Mouse (Mus musculus) heart, adult 2 months (tissue): ENCODE data around the gene Akr7a5. TPM values are rescaled to one million over a fixed set of nuclear protein-coding genes. Genes with fewer than 3 reads are reported as not detected.

Experiments
- DNase-seq, 2 experiments: peaks; one replicate each; pipeline ENCODE4 v3.0.0; 2021
- H3K27ac ChIP-seq: fragments of 200-600 bp; 2 replicates; pipeline ENCODE4 v1.8.1; 2022
- H3K27me3 ChIP-seq: fragments of 200-500 bp; 2 replicates; pipeline ENCODE4 v1.6.1; 2012; ENCODE audit warnings: mild to moderate bottlenecking, low read length, inconsistent platforms, mixed read lengths; ENCODE audit not compliant: control insufficient read depth, insufficient read depth
- H3K36me3 ChIP-seq: fragments of 200-500 bp; 2 replicates; pipeline ENCODE4 v1.6.1; 2012; ENCODE audit warnings: low read length, inconsistent platforms; ENCODE audit not compliant: control insufficient read depth, insufficient read depth
- H3K4me1 ChIP-seq: fragments of 200-500 bp; 2 replicates; pipeline ENCODE4 v1.6.1; 2011; ENCODE audit warnings: low read length; ENCODE audit not compliant: control insufficient read depth, insufficient read depth
- H3K4me3 ChIP-seq: fragments of 200-600 bp; 2 replicates; pipeline ENCODE4 v1.8.1; 2022
- H3K79me2 ChIP-seq: fragments of 200-500 bp; replicated peaks from 2 replicates; pipeline ENCODE4 v1.6.1; 2012; ENCODE audit warnings: mild to moderate bottlenecking, inconsistent platforms, low read length, moderate library complexity, mixed read lengths; ENCODE audit not compliant: control insufficient read depth, insufficient read depth
- H3K9ac ChIP-seq: fragments of 200-500 bp; 2 replicates; pipeline ENCODE4 v1.6.1; 2012; ENCODE audit warnings: low read depth, mild to moderate bottlenecking, control low read depth, inconsistent platforms, low read length, mixed read lengths
- CTCF ChIP-seq: fragments of 200-600 bp; IDR thresholded peaks from 2 replicates; pipeline ENCODE4 v1.8.1; 2022; ENCODE audit warnings: antibody characterized with exemption, mild to moderate bottlenecking, moderate library complexity
- EP300 ChIP-seq: fragments of 200-500 bp; IDR thresholded peaks from 2 replicates; pipeline ENCODE4 v1.6.1; 2011; ENCODE audit warnings: low read depth, low read length, control low read depth; ENCODE audit not compliant: insufficient read depth
- POLR2A ChIP-seq: fragments of 200-500 bp; IDR thresholded peaks from 2 replicates; pipeline ENCODE4 v1.6.1; 2011; ENCODE audit warnings: mild to moderate bottlenecking, low read depth, low read length, control low read depth; ENCODE audit not compliant: insufficient read depth
- WGBS: fragments of 180-500 bp; shearing (Covaris S2); methylation state at CpG from one replicate; pipeline ENCODE4 v1.1.7; 2018; 5-methylcytosine and 5-hydroxymethylcytosine counted together
- intact Hi-C: fragments of 180-260 bp; cut with DNase I; formaldehyde crosslinking; loops from one replicate; pipeline ENCODE4 v1.15.1; 2025
- polyA plus RNA-seq: library from polyadenylated mRNA; depleted of rRNA; stranded (reverse); fragments of >200 nt; gene quantifications from 2 replicates; pipeline ENCODE4 v1.2.3, GENCODE M21; 2012
- total RNA-seq, 2 experiments: library from RNA; stranded (reverse); gene quantifications; 2 replicates each; pipeline ENCODE4 v1.2.3; 2021

Gene Akr7a5
- total and polyA plus RNA-seq, 3 experiments: 40.2 to 51.3 (median 48.4) TPM

DNA sequence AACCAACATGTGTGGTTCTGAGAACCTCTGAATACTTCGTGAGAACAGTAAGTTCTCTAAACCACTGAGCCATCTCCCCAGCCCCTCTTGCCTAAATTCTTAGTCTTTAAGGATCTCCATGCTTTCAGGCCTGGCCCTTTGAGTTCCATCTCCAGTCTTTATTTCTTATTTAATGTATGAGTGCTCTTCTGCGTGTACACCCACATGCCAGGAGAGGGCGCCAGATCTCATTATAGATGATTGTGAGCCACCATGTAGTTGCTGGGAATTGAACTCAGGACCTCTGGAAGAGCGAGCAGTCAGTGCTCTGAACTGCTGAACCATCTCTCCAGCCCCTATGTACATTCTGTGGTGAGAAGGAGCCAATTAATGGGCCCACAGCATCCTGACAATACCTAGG is 2.1 kb downstream of the Akr7a5 start:
- H3K9ac ChIP-seq: no peak overlapping the region
- no peak overlapping the region for H3K4me3 ChIP-seq
- H3K27me3 ChIP-seq: no peaks in the 10 kb centered on the region
- peaks cover 6% of the 10 kb centered on the region for H3K4me1 ChIP-seq
- H3K36me3 ChIP-seq: no peaks in the 10 kb centered on the region
- H3K79me2 ChIP-seq: no peaks in the 10 kb centered on the region
- WGBS: 70% methylated on average over 4 of the region's 4 CpGs
- no peak overlapping the region for H3K27ac ChIP-seq
- TF ChIP-seq POLR2A (no peak), CTCF (peak; percentile 74)
- no peak for DNase-seq
- intact Hi-C loops: no loop called here

DNA sequence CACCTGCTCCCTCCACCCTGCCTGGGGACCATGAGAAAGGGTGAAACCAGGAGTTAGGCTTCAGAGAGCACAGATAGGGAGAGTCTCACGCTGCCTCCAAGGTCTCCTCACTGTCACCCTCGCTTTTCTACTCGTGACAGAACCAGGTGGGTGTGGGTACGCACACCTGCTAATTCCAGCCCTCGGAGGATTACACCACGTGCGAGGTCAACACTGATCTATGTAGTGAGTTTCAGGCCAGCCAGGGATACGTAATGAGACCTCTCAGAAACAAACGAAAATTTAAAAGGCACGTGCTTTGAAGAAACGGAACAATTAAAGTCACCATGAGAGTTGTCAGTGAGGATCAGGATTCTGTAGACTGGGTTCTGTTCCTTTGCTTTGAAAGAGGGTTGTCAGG is 7.9 kb downstream of the Akr7a5 start:
- no peak for TF ChIP-seq CTCF
- TF ChIP-seq POLR2A: no peak
- no peak for TF ChIP-seq EP300
- intact Hi-C loops: no loop called here
- Histone ChIP-seq H3K27ac (no peak overlapping the region), H3K4me3 (no peak overlapping the region), H3K4me1 (no peaks in the 10 kb centered on the region), H3K79me2 (no peaks in the 10 kb centered on the region), H3K27me3 (no peaks in the 10 kb centered on the region), H3K36me3 (no peaks in the 10 kb centered on the region), H3K9ac (no peak overlapping the region)
- WGBS: 94% methylated on average over 11 of the region's 11 CpGs
- no peak for DNase-seq

- intact Hi-C loops: no loop called here
- TF ChIP-seq POLR2A (no peak), EP300 (no peak), CTCF (no peak)
- no peaks in the 10 kb centered on the region for H3K27me3 ChIP-seq
- H3K27ac ChIP-seq: no peak overlapping the region
- no peaks in the 10 kb centered on the region for H3K4me1 ChIP-seq
- WGBS: 90% methylated on average over 4 of the region's 4 CpGs
- H3K36me3 ChIP-seq: no peaks in the 10 kb centered on the region
- no peak for DNase-seq
- no peak overlapping the region for H3K4me3 ChIP-seq
- H3K9ac ChIP-seq: no peak overlapping the region
- H3K79me2 ChIP-seq: no peaks in the 10 kb centered on the region
Observed at GRCm38 (mm10) chr4:139319740-139320139, 9.2 kb downstream of the Akr7a5 start.

DNA sequence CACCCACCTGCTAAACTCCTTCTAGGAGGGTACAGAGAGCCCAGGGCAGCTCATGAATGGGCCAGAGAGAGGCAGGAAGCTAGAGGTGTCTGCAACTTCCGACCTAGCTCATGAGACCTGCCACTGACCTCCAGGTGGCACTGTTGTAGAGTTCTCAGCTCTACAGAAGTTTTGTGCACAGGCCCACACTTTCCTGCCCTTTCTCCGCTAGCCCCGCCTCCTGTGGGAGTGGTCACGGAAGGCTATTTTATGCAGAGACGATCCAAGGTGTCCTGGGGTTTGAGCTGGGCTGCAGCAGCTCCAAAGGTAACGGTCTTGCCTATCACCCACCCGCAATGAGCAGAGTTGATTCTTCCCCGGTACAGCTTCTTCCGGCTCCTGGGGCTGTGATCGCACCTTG is 20.1 kb downstream of the Akr7a5 start:
- no peak overlapping the region; the same call in 1 of the 2 replicates for H3K9ac ChIP-seq
- H3K27ac ChIP-seq: no peak overlapping the region
- H3K4me3 ChIP-seq: no peak overlapping the region
- no peaks in the 10 kb centered on the region for H3K36me3 ChIP-seq
- DNase-seq: peak; percentile 68 to 75
- H3K4me1 ChIP-seq: no peaks in the 10 kb centered on the region
- TF ChIP-seq POLR2A (peak; percentile 37; the same call in 1 of the 2 replicates), CTCF (peak; percentile 71), EP300 (0 out of 2 replicates have a peak, but pooled peaks have one; percentile 34)
- intact Hi-C loops: no loop called here
- H3K27me3 ChIP-seq: no peaks in the 10 kb centered on the region
- H3K79me2 ChIP-seq: no peaks in the 10 kb centered on the region
- 10% methylated on average over 10 of the region's 10 CpGs for WGBS

DNA sequence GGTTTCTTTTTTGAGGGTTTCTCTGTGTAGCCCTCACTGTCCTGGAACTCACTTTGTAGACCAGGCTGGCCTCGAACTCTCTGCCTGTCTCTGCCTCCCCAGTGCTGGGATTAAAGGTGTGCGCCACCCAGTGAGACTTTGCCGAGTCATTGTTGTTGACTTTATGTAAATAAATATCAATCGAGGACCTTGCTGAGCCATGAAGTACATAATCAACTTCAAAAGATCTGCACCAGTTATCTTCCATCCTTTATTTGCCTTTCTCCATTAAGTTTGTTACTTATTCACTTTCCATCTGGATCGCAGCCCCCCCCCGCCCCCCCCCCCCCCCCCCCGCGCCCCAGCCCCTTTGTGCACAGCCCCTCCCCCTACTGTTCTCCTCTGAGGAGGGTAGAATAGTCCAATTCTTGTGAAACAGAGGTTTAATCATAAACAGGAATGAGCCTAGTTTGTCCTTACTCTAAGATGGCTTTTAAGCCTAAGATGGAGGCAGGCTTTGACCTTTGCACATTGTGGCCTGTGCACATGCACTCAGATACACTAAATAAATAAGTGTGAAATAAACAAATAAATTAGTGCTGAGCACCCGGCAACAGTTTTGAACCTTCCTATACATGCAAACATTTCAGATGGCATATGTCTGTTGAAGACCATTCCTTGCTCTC is 24.2 kb downstream of the Akr7a5 start:
- TF ChIP-seq CTCF (no peak), EP300 (no peak), POLR2A (no peak)
- no peak for DNase-seq
- no peaks in the 10 kb centered on the region for H3K27me3 ChIP-seq
- H3K36me3 ChIP-seq: no peaks in the 10 kb centered on the region
- intact Hi-C loops: loop anchor here (5.0 kb wide), 1 partner anchor 47 kb away; no protein-coding TSS in a partner anchor
- 62% methylated on average over 8 of the region's 9 CpGs for WGBS
- H3K9ac ChIP-seq: no peak overlapping the region
- no peak overlapping the region for H3K27ac ChIP-seq
- H3K4me3 ChIP-seq: no peak overlapping the region
- H3K4me1 ChIP-seq: no peaks in the 10 kb centered on the region
- H3K79me2 ChIP-seq: no peaks in the 10 kb centered on the region

GRCm38 (mm10) chr4:139335507-139335906 is 25.0 kb downstream of the Akr7a5 start:
- 35% methylated on average over 7 of the region's 7 CpGs for WGBS
- Histone ChIP-seq H3K79me2 (no peaks in the 10 kb centered on the region), H3K4me1 (no peaks in the 10 kb centered on the region), H3K36me3 (no peaks in the 10 kb centered on the region), H3K4me3 (no peak overlapping the region), H3K27ac (no peak overlapping the region), H3K9ac (no peak overlapping the region), H3K27me3 (no peaks in the 10 kb centered on the region)
- no peak for TF ChIP-seq POLR2A
- TF ChIP-seq CTCF: no peak
- no peak for TF ChIP-seq EP300
- no peak for DNase-seq
- intact Hi-C loops: loop anchor here (5.0 kb wide), 1 partner anchor 48 kb away; no protein-coding TSS in a partner anchor
